Mouse (Mus musculus): ENCODE results near the gene Mup4. TPM values are rescaled to one million over a fixed set of nuclear protein-coding genes. Genes with fewer than 3 reads are reported as not detected.
A peak's percentile ranks its signal among the peaks of the same experiment; 100 is the strongest.

The Mup4 gene
- polyA plus RNA-seq, 1 experiment from 2014 or later = not detected

DNA sequence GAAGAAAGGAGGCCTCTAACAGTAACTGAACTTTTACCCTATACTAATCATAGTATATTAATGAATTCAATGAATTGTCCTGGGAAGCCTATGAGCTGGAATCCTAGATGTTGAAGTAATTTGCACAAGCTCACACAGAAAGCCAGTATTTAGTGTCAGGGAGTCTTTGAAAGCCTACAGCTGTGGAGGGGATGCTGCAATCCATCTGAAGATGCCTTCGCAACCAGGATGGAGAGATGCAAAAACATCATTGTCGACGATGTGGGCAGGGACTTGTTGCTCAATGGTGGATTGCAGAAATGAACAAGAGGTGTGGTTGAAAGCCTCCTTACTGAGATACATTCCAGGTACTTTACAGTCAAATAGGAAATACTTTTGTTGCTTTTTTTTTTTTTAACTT, 42.5 kb downstream of the Mup4 start:
- H3K36me3 ChIP-seq (replicated peaks; ENCODE audit: control insufficient read depth, insufficient read depth, low read depth, low read length) = no peaks in the 10 kb centered on the region
- ATAC-seq (replicated peaks; ENCODE audit: insufficient number of reproducible peaks, low FRiP score, low TSS enrichment, low read depth) (no peak), DNase-seq (ENCODE audit: low spot score) (no peak)
- no peak overlapping the region for H3K4me2 ChIP-seq (ENCODE audit: low read depth, low read length)
- H3K4me1 ChIP-seq (ENCODE audit: control insufficient read depth, insufficient read depth, low read length) = no peaks in the 10 kb centered on the region
- H3K27me3 ChIP-seq (ENCODE audit: control insufficient read depth, insufficient read depth, low read length) = peaks cover 9% of the 10 kb centered on the region
- H3K4me3 ChIP-seq (ENCODE audit: low read depth, low read length) = no peak overlapping the region
- WGBS = 99% methylated on average over 3 of the region's 3 CpGs
- no peak overlapping the region for H3K9ac ChIP-seq (replicated peaks; ENCODE audit: low read length)
- H3K9me3 ChIP-seq (replicated peaks; ENCODE audit: control insufficient read depth, low read length) = no peaks in the 10 kb centered on the region
- no peak overlapping the region for H3K27ac ChIP-seq (replicated peaks; ENCODE audit: low read depth, low read length)

DNA sequence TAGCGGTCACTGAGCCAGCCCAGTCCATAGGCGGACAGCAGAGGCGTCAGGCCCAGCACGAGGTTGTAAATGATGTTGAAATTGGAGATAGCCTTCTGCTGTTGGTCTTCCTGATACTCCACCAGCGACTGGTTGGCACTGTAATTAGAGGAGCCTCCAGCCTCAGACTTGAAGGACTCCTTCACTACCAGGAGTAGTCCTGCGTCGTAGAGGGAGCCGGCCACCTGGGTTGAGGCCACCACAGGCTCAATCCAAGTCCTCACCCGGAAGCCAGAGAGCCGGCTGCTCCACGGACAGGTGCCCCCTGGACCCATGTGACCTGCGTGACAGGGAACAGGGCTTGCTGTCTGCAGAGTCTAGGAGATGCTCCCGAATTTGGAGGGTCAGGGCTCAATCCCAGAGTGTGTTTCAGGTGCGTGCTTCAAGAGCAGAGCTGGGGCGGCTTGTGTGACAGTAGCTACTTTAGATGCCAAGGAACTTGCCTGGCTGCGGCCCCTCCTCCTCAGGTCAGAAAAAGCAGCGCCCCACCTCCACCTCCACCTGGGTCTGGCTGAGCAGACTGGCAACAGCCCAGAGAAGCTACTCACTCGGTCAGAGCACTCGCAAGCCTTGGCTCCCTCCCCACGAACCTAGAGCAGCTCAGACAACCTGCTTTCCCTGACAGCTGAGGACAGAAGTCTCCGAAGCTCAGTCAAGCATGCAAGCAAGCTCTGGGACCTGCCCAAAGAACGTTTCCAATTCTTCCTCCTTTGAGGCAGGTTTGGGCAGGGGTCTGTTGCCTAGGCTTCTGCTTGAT, 45.7 kb downstream of the Mup4 start, which contains the start of gene Slc46a2:
Slc46a2 (minus strand) TSS at position 449 of the 796 bp plus-strand sequence.
- H3K4me1 ChIP-seq (ENCODE audit: control insufficient read depth, insufficient read depth, low read length) = no peaks in the 10 kb centered on the region
- 16% methylated on average over 22 of the region's 22 CpGs for WGBS
- DNase-seq (ENCODE audit: low spot score) (no peak), ATAC-seq (replicated peaks; ENCODE audit: insufficient number of reproducible peaks, low FRiP score, low TSS enrichment, low read depth) (0 out of 2 replicates have a peak, but pooled peaks have one; percentile 29)
- H3K36me3 ChIP-seq (replicated peaks; ENCODE audit: control insufficient read depth, insufficient read depth, low read depth, low read length) = no peaks in the 10 kb centered on the region
- no peaks in the 10 kb centered on the region for H3K9me3 ChIP-seq (replicated peaks; ENCODE audit: control insufficient read depth, low read length)
- no peak within 1 kb of the TSS for H3K9ac ChIP-seq (replicated peaks; ENCODE audit: low read length)
- peak within 1 kb of the TSS; percentile 2; the same call in 1 of the 2 replicates for H3K4me2 ChIP-seq (ENCODE audit: low read depth, low read length)
- peaks cover 9% of the 10 kb centered on the region for H3K27me3 ChIP-seq (ENCODE audit: control insufficient read depth, insufficient read depth, low read length)
- no peak within 1 kb of the TSS for H3K4me3 ChIP-seq (ENCODE audit: low read depth, low read length)
- H3K27ac ChIP-seq (replicated peaks; ENCODE audit: low read depth, low read length) = no peak within 1 kb of the TSS

DNA sequence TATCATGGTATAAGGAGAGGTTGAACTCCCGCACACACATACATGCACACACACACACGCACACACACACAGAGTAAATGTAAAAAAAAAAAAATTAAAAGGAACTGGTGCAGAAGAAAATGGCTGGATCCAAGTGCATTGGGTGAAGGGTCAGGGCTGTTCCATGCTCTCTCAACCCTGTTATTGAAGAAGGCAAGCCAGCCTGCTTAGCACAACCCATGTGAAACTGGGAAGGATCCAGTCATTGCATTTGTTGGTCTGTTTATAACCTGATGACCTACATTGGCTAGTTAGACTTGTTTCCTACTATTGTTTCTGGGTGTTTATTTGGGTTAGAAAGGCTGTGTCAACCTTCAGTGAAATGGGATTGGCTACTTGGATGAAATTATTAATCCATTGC, 51.7 kb downstream of the Mup4 start:
- H3K27me3 ChIP-seq (ENCODE audit: control insufficient read depth, insufficient read depth, low read length) = no peaks in the 10 kb centered on the region
- ATAC-seq (replicated peaks; ENCODE audit: insufficient number of reproducible peaks, low FRiP score, low TSS enrichment, low read depth) (no peak), DNase-seq (ENCODE audit: low spot score) (no peak)
- H3K27ac ChIP-seq (replicated peaks; ENCODE audit: low read depth, low read length) = no peak overlapping the region
- H3K4me2 ChIP-seq (ENCODE audit: low read depth, low read length) = no peak overlapping the region
- no peak overlapping the region for H3K9ac ChIP-seq (replicated peaks; ENCODE audit: low read length)
- no peaks in the 10 kb centered on the region for H3K9me3 ChIP-seq (replicated peaks; ENCODE audit: control insufficient read depth, low read length)
- H3K4me1 ChIP-seq (ENCODE audit: control insufficient read depth, insufficient read depth, low read length) = no peaks in the 10 kb centered on the region
- H3K4me3 ChIP-seq (ENCODE audit: low read depth, low read length) = no peak overlapping the region
- H3K36me3 ChIP-seq (replicated peaks; ENCODE audit: control insufficient read depth, insufficient read depth, low read depth, low read length) = no peaks in the 10 kb centered on the region
- WGBS = 94% methylated on average over 2 of the region's 2 CpGs

DNA sequence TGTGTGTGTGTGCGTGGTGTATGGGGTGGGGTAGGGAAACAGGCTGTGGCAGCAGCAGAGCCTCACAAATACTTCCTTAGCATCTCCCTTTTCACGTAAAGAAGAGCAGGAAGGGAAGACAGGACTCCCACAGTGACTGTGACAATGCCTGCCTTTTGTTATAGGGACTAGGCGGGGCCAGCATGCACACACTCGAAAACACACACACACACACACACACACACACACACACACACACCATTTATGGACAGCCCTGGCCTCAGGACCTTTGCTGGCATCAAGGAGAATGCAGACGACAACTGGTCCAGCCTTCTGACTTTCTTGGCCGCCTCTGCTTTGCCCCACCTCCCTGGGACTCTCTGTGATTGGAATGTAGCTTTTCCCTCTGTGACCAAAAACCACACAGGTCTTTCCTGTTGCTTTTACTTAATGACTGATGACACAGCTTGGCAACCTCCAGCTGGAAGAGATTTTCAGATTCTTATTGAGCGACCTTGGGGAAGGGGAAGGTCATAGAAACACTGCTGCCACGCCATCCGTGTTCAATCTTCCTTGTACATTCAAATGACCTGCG, 52.8 kb downstream of the Mup4 start:
- ATAC-seq (replicated peaks; ENCODE audit: insufficient number of reproducible peaks, low FRiP score, low TSS enrichment, low read depth) (no peak), DNase-seq (ENCODE audit: low spot score) (peak; percentile 40)
- no peaks in the 10 kb centered on the region for H3K4me1 ChIP-seq (ENCODE audit: control insufficient read depth, insufficient read depth, low read length)
- no peak overlapping the region for H3K9ac ChIP-seq (replicated peaks; ENCODE audit: low read length)
- no peaks in the 10 kb centered on the region for H3K9me3 ChIP-seq (replicated peaks; ENCODE audit: control insufficient read depth, low read length)
- no peak overlapping the region for H3K4me2 ChIP-seq (ENCODE audit: low read depth, low read length)
- WGBS = 36% methylated on average over 10 of the region's 10 CpGs
- H3K27me3 ChIP-seq (ENCODE audit: control insufficient read depth, insufficient read depth, low read length) = no peaks in the 10 kb centered on the region
- H3K4me3 ChIP-seq (ENCODE audit: low read depth, low read length) = no peak overlapping the region
- no peaks in the 10 kb centered on the region for H3K36me3 ChIP-seq (replicated peaks; ENCODE audit: control insufficient read depth, insufficient read depth, low read depth, low read length)
- H3K27ac ChIP-seq (replicated peaks; ENCODE audit: low read depth, low read length) = no peak overlapping the region

DNA sequence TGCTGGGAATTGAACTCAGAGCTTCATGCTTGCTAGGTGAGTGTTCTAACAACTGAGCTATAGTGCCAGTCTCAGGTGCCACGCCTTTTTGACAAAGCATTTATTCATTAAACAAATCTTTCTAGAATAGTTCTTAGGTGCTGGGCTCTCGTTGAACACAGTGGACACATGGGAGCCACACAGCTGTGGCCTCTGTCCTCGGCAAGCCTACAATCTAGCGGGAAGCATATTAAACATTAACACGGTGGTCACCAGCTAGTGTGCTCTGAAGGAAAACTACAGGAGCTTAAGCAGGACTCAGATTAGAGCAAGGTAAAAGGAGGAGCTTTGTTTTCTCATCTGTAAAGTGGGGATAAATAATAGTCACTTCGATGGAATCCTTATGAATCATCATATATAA, 53.4 kb downstream of the Mup4 start:
- no peaks in the 10 kb centered on the region for H3K27me3 ChIP-seq (ENCODE audit: control insufficient read depth, insufficient read depth, low read length)
- H3K9ac ChIP-seq (replicated peaks; ENCODE audit: low read length) = no peak overlapping the region
- H3K4me3 ChIP-seq (ENCODE audit: low read depth, low read length) = no peak overlapping the region
- H3K4me1 ChIP-seq (ENCODE audit: control insufficient read depth, insufficient read depth, low read length) = no peaks in the 10 kb centered on the region
- H3K4me2 ChIP-seq (ENCODE audit: low read depth, low read length) = no peak overlapping the region
- H3K27ac ChIP-seq (replicated peaks; ENCODE audit: low read depth, low read length) = no peak overlapping the region
- H3K9me3 ChIP-seq (replicated peaks; ENCODE audit: control insufficient read depth, low read length) = no peaks in the 10 kb centered on the region
- ATAC-seq (replicated peaks; ENCODE audit: insufficient number of reproducible peaks, low FRiP score, low TSS enrichment, low read depth) (no peak), DNase-seq (ENCODE audit: low spot score) (no peak)
- WGBS = 86% methylated on average over 6 of the region's 6 CpGs
- no peaks in the 10 kb centered on the region for H3K36me3 ChIP-seq (replicated peaks; ENCODE audit: control insufficient read depth, insufficient read depth, low read depth, low read length)

Other genes with a start within 250 kb of the Mup4 start
- 97.2 and 103 TPM in 2 replicates for gene Inip, start 159.1 kb downstream of the Mup4 start, polyA plus RNA-seq (2014; fragmentation: Nextera tagmentation; extraction: Ambion mirVana)
- gene Snx30, start 154.9 kb downstream of the Mup4 start, polyA plus RNA-seq (2014; fragmentation: Nextera tagmentation; extraction: Ambion mirVana) = 7.1 and 9.5 TPM in 2 replicates
- gene Slc46a2, start 45.7 kb downstream of the Mup4 start, polyA plus RNA-seq (2014; fragmentation: Nextera tagmentation; extraction: Ambion mirVana) = not detected in 2 replicates
- gene Mup6, start 3.6 kb upstream of the Mup4 start, polyA plus RNA-seq (2014; fragmentation: Nextera tagmentation; extraction: Ambion mirVana) = not detected in 2 replicates
- gene Mup7, start 109.8 kb upstream of the Mup4 start, polyA plus RNA-seq (2014; fragmentation: Nextera tagmentation; extraction: Ambion mirVana) = not detected in 2 replicates
- gene Mup2, start 193.6 kb upstream of the Mup4 start, polyA plus RNA-seq (2014; fragmentation: Nextera tagmentation; extraction: Ambion mirVana) = not detected in 2 replicates

All from embryonic facial prominence, embryonic 11.5 days (tissue).